Mouse (Mus musculus) liver, adult 2 months (tissue): ENCODE results near the gene Hes2. TPM values are rescaled to one million over a fixed set of nuclear protein-coding genes. Genes with fewer than 3 reads are reported as not detected.

ENCODE experiments used
- DNase-seq: peaks from one replicate; pipeline ENCODE4 v3.0.0-alpha.2; 2011; ENCODE audit warnings: low read depth, low spot score; ENCODE audit errors: extremely low read depth
- H3K27ac ChIP-seq: fragments of 200-500 bp; replicated peaks from 2 replicates; pipeline ENCODE4 v1.5.1; 2012; ENCODE audit warnings: low read depth, mild to moderate bottlenecking, control low read depth, inconsistent platforms, low read length; ENCODE audit not compliant: insufficient read depth
- H3K27me3 ChIP-seq: fragments of 200-500 bp; 2 replicates; pipeline ENCODE4 v1.6.1; 2012; ENCODE audit warnings: mild to moderate bottlenecking, moderate library complexity, low read length, inconsistent platforms; ENCODE audit not compliant: control insufficient read depth, insufficient read depth
- H3K36me3 ChIP-seq: fragments of 200-500 bp; 2 replicates; pipeline ENCODE4 v1.6.1; 2012; ENCODE audit warnings: low read length, inconsistent platforms; ENCODE audit not compliant: control insufficient read depth, insufficient read depth
- H3K4me1 ChIP-seq: fragments of 200-500 bp; 2 replicates; pipeline ENCODE4 v1.6.1; 2011; ENCODE audit warnings: low read length; ENCODE audit not compliant: control insufficient read depth, insufficient read depth
- H3K4me3 ChIP-seq: fragments of 200-500 bp; 2 replicates; pipeline ENCODE4 v1.5.1; 2011; ENCODE audit warnings: low read depth, mild to moderate bottlenecking, control low read depth, low read length, moderate library complexity; ENCODE audit not compliant: insufficient read depth
- H3K79me2 ChIP-seq: fragments of 200-500 bp; 2 replicates; pipeline ENCODE4 v1.6.1; 2012; ENCODE audit warnings: inconsistent platforms, mild to moderate bottlenecking, low read length, moderate library complexity; ENCODE audit not compliant: control insufficient read depth, insufficient read depth
- H3K9ac ChIP-seq: fragments of 200-500 bp; 2 replicates; pipeline ENCODE4 v1.6.1; 2012; ENCODE audit warnings: low read depth, mild to moderate bottlenecking, control low read depth, inconsistent platforms, low read length
- CTCF ChIP-seq: fragments of 200-500 bp; IDR thresholded peaks from 2 replicates; pipeline ENCODE4 v1.5.1; 2011; ENCODE audit warnings: low read depth, low read length, control low read depth
- POLR2A ChIP-seq: fragments of 200-500 bp; IDR thresholded peaks from 2 replicates; pipeline ENCODE4 v1.6.1; 2011; ENCODE audit warnings: low read length, control low read depth; ENCODE audit not compliant: insufficient read depth; ENCODE audit errors: extremely low read depth
- WGBS: fragments of 180-500 bp; shearing (Covaris S2); methylation state at CpG from one replicate; pipeline ENCODE4 v1.1.7; 2018; 5-methylcytosine and 5-hydroxymethylcytosine counted together
- polyA plus RNA-seq: library from polyadenylated mRNA; depleted of rRNA; stranded (reverse); fragments of >200 nt; gene quantifications from 2 replicates; pipeline ENCODE4 v1.2.3, GENCODE M21; 2012
- total RNA-seq: library from RNA; depleted of rRNA; stranded (reverse); fragments of >200 nt; gene quantifications from 2 replicates; pipeline ENCODE4 v1.2.3, GENCODE M21; 2014

Hes2 gene
- total and polyA plus RNA-seq, 2 experiments = not detected

DNA sequence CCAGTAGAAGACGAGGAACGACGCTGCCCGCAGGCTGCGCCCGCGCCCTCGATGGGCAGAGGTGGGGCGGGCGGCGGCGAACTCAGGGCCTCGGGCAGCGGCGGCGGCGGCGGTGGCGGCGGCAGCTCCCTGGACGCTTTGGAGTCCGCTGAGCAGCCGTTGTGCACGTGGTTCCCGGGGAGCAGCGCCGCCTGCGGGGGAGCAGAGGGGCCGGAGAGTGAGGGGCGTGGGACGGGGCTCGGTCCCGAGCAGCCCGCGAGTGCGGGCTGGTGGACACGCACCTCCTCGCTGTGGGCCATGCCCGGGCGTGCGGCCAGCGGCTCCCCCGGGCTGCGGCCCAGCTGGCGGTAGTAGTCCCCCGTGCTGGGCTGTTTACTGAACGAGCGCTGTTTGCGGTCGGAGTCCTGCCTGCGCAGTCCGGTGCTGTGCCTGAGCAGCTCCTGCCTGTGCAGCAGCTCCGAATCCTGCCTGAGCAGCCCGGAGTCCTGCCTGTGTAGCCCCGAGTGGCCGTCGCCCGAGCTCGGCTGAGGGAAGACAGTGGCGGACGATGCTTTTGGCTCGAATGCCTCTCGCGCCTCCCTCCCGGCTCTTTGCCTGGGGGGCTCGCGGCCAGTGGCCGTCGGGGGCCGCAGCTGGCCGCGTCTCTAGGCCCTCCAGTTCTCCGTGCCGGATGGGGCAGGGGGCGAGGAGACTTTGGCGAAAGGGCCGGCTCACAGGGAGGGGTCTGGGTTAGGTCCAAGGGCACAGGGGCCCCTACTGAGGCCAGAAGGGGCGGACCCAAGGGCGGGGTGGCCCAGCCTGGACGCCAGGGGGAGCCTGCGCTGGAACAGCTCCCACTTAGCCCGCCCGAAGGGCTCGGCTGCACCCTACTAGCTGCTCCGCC, 27.7 kb upstream of the Hes2 start:
- H3K27ac ChIP-seq = no peak overlapping the region
- peak overlapping the region; percentile 46 for H3K9ac ChIP-seq
- H3K36me3 ChIP-seq = no peaks in the 10 kb centered on the region
- H3K4me1 ChIP-seq = no peaks in the 10 kb centered on the region; the same call in 1 of the 2 replicates
- under 1% methylated on average over 84 of the region's 85 CpGs for WGBS
- H3K27me3 ChIP-seq = peaks cover 5% of the 10 kb centered on the region
- TF ChIP-seq CTCF (peak; percentile 64), POLR2A (no peak)
- H3K79me2 ChIP-seq = no peaks in the 10 kb centered on the region
- DNase-seq = peak; percentile 59
- H3K4me3 ChIP-seq = peak overlapping the region; percentile 39; the same call in 1 of the 2 replicates

DNA sequence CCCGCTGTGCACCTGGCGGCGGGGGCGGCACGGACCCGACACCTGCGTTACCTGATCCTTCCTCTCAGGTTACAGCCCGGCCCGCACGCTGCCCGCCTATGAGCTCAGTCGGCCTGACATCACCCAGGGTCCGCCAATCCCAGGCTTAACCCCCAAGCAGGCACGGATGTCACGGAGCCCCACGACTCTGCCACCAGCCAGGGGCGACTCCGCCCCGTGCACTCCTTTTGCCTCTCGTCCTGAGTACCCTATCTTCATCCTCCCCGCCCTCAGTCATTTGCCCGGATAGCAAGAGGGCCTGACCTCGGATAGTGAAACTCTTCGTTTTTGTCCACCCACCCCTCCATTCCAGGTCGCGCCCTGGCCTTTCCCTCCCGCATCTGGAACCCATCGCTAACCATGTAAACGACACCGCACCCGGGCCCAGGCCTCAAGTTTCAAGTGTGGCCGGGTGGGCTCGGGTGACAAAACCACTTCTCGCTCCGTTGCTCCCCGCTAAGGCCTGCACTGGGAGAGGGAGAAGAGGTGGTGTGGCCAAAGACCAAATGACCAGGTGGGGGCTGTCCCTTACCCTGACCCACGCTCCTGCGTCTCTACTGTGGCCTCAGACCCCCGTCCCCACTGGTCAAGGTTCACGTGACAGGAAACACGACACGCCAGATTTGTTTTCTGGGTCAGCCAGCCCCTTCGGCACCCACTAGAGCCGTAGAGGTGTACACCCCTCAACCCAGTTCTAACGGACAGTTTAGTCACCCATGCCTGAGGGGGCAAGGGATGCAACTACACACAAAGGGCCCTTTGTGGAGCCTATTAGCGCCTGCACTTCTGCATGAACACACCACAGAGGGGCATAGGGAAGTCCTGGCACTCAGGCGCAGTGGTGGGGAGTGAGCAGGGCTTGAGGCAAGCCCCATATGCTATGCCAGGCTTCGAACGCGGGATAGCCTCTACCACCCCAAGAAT, 26.6 kb upstream of the Hes2 start:
- Histone ChIP-seq H3K27ac (no peak overlapping the region), H3K36me3 (no peaks in the 10 kb centered on the region), H3K79me2 (no peaks in the 10 kb centered on the region), H3K27me3 (no peaks in the 10 kb centered on the region), H3K4me1 (no peaks in the 10 kb centered on the region; the same call in 1 of the 2 replicates), H3K4me3 (peak overlapping the region; percentile 39; the same call in 1 of the 2 replicates), H3K9ac (0 out of 2 replicates have a peak overlapping the region, but pooled peaks have one; percentile 19)
- DNase-seq = no peak
- TF ChIP-seq POLR2A (no peak), CTCF (no peak)
- WGBS = 26% methylated on average over 50 of the region's 50 CpGs

DNA sequence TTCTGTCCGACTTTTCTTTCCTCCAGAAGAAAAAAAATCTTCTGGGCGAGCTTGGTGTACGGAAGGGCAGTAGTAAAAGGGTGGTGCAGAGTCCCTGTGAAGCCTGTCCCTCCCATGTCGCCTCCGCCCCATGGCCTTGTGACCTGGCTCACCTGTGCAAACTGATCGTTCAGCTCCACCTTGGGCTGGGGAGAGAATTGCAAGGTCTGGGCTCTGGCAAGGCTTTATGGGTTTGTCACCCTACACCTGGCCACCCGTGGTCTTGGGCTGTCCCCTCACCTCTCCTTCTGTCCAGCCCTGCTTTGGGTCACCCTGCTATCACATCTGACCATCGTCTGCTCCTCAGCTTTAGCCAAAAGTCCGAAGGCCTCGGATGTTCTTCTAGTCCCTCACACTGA, 25.9 kb upstream of the Hes2 start:
- no peak for DNase-seq
- H3K4me1 ChIP-seq = no peaks in the 10 kb centered on the region; the same call in 1 of the 2 replicates
- no peak overlapping the region for H3K4me3 ChIP-seq
- H3K9ac ChIP-seq = no peak overlapping the region
- TF ChIP-seq CTCF (no peak), POLR2A (no peak)
- H3K27me3 ChIP-seq = no peaks in the 10 kb centered on the region
- WGBS = 58% methylated on average over 10 of the region's 10 CpGs
- no peak overlapping the region for H3K27ac ChIP-seq
- no peaks in the 10 kb centered on the region for H3K79me2 ChIP-seq
- H3K36me3 ChIP-seq = no peaks in the 10 kb centered on the region

DNA sequence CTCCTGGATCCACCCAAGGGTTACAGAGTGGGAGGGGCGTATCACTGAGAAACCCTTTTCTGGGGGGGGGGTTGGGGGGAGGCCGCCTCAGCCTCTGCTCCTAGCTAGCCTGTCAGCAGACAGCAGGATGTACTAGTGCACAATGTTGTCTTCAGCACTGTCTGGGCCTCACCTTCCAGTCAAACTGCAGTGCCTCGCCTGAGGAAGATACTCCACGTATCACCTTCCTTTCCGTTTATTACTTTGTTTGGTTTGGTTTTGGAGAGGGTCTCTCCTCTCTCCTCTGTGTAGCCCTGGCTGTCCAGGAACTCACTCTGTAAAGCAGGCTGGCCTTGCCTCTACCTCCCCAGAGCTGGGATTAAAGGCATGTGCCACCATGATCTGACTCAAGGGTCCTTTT, 25.5 kb upstream of the Hes2 start:
- Histone ChIP-seq H3K4me3 (no peak overlapping the region), H3K27me3 (no peaks in the 10 kb centered on the region), H3K79me2 (no peaks in the 10 kb centered on the region), H3K36me3 (no peaks in the 10 kb centered on the region), H3K4me1 (no peaks in the 10 kb centered on the region; the same call in 1 of the 2 replicates), H3K9ac (no peak overlapping the region), H3K27ac (no peak overlapping the region)
- DNase-seq = no peak
- no peak for TF ChIP-seq CTCF
- no peak for TF ChIP-seq POLR2A
- 79% methylated on average over 5 of the region's 5 CpGs for WGBS

DNA sequence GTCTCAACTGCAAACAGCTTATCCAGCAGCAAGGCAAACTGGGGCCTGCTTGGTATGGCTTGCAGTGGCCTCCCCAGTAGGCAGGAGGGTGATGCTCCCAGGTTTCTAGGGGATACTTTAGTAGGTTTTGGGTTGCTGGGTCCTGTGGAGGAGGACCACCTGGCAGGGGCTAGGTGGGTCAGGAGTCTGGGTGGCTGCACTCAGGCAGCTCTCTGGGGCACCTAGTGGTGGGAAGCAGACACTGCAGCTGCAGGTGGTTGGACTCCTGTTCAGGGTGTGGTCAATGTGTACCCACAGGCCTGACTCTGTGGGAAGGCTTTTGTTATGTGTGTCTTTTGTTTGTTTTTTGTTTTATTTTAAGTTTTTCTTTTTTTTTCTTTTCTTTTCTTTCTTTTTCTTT, 24.2 kb upstream of the Hes2 start:
- Histone ChIP-seq H3K27me3 (no peaks in the 10 kb centered on the region), H3K4me3 (no peak overlapping the region), H3K9ac (no peak overlapping the region), H3K27ac (no peak overlapping the region), H3K4me1 (peaks cover 5% of the 10 kb centered on the region; the same call in 1 of the 2 replicates), H3K36me3 (no peaks in the 10 kb centered on the region), H3K79me2 (no peaks in the 10 kb centered on the region)
- TF ChIP-seq CTCF = peak; percentile 87
- no peak for TF ChIP-seq POLR2A
- DNase-seq = peak; percentile 27
